13 mouse cellular contexts compared by ENCODE assay signal in genomic region chr3:30725514-30725913, GRCm38 (mm10). TPM values are rescaled to one million over a fixed set of nuclear protein-coding genes. Genes with fewer than 3 reads are reported as not detected.
A peak's percentile ranks its signal among the peaks of the same experiment; 100 is the strongest.
DNase-seq lines count a peak whose midpoint lies in the region; ATAC-seq and TF ChIP-seq lines count a peak whose summit lies in the region.
"Had no signal": no experiment of that assay in that cellular context is flagged by ENCODE, and none has a peak within 500 bp of the region (broad histone marks: within the 10 kb centered on the region; RNA-seq: fewer than 3 reads in every experiment).

No protein-coding gene starts in this region.

- intact Hi-C loops in heart, adult 2 months (cut with DNase I), result no loop called here
- intact Hi-C loops in heart, postnatal 14 days (cut with DNase I), result no loop called here

- no peaks in the 10 kb centered on the region for H3K4me1 ChIP-seq in heart, adult 2 months (ENCODE audit: control insufficient read depth, insufficient read depth, low read length)
- no peaks in the 10 kb centered on the region for H3K4me1 ChIP-seq in midbrain, postnatal 0 days (ENCODE audit: insufficient read depth, low read length)
- H3K4me1 ChIP-seq in midbrain, embryonic 11.5 days (ENCODE audit: control insufficient read depth, insufficient read depth, low read length), result no peaks in the 10 kb centered on the region
- no peaks in the 10 kb centered on the region for H3K4me1 ChIP-seq in hindbrain, embryonic 16.5 days (ENCODE audit: control insufficient read depth, insufficient read depth, low read depth, low read length)
- H3K4me1 ChIP-seq: limb, embryonic 13.5 days had no signal

- no peaks in the 10 kb centered on the region for H3K9me3 ChIP-seq in midbrain, postnatal 0 days (ENCODE audit: low read length)
- H3K9me3 ChIP-seq in midbrain, embryonic 11.5 days (ENCODE audit: control insufficient read depth, low read length), result no peaks in the 10 kb centered on the region
- no peaks in the 10 kb centered on the region for H3K9me3 ChIP-seq in hindbrain, embryonic 16.5 days (ENCODE audit: control insufficient read depth, low read length)
- H3K9me3 ChIP-seq: limb, embryonic 13.5 days had no signal

- TF ChIP-seq POLR2A in heart, adult 2 months (IDR thresholded peaks at IDR 0.05; ENCODE audit: insufficient read depth, low read depth, low read length), result no peak

- no peak for DNase-seq in heart, adult 2 months
- no peak for DNase-seq in heart, postnatal 14 days
- DNase-seq in midbrain, postnatal 0 days (ENCODE audit: low spot score), result no peak
- no peak for DNase-seq in midbrain, embryonic 11.5 days (ENCODE audit: low spot score, missing footprints)
- DNase-seq in NIH3T3 (ENCODE audit: low read depth) (peak; percentile 9), adipocyte (ENCODE audit: low spot score) (no peak)
- DNase-seq in naive thymus-derived CD4-positive, alpha-beta T cell, adult 2 months (ENCODE audit: low read depth), result peak; percentile 10
- DNase-seq: midbrain, embryonic 14.5 days; retina, postnatal 1 day had no signal

- no peak overlapping the region for H3K27ac ChIP-seq in heart, adult 2 months
- no peak overlapping the region for H3K27ac ChIP-seq in midbrain, postnatal 0 days (ENCODE audit: low read depth, low read length)
- H3K27ac ChIP-seq in midbrain, embryonic 11.5 days (ENCODE audit: low read depth, low read length), result no peak overlapping the region
- no peak overlapping the region for H3K27ac ChIP-seq in hindbrain, embryonic 16.5 days (ENCODE audit: low read depth, low read length)
- H3K27ac ChIP-seq: limb, embryonic 13.5 days had no signal

- H3K4me3 ChIP-seq in heart, adult 2 months, result no peak overlapping the region
- H3K4me3 ChIP-seq in midbrain, postnatal 0 days (ENCODE audit: low read depth, low read length), result no peak overlapping the region
- no peak overlapping the region for H3K4me3 ChIP-seq in midbrain, embryonic 11.5 days (ENCODE audit: low read depth, low read length)
- no peak overlapping the region for H3K4me3 ChIP-seq in hindbrain, embryonic 16.5 days (ENCODE audit: low read length)
- H3K4me3 ChIP-seq: limb, embryonic 13.5 days had no signal

- H3K27me3 ChIP-seq in heart, adult 2 months (ENCODE audit: control insufficient read depth, insufficient read depth, low read length), result no peaks in the 10 kb centered on the region
- no peaks in the 10 kb centered on the region for H3K27me3 ChIP-seq in midbrain, postnatal 0 days (ENCODE audit: insufficient read depth, low read length)
- no peaks in the 10 kb centered on the region for H3K27me3 ChIP-seq in midbrain, embryonic 11.5 days (ENCODE audit: control insufficient read depth, insufficient read depth, low read length)
- H3K27me3 ChIP-seq in hindbrain, embryonic 16.5 days (replicated peaks; ENCODE audit: control insufficient read depth, insufficient read depth, low read length), result no peaks in the 10 kb centered on the region
- H3K27me3 ChIP-seq: limb, embryonic 13.5 days had no signal

- H3K9ac ChIP-seq in heart, adult 2 months (ENCODE audit: low read depth, low read length), result no peak overlapping the region
- H3K9ac ChIP-seq in midbrain, postnatal 0 days (replicated peaks; ENCODE audit: low read length, poor library complexity, severe bottlenecking), result no peak overlapping the region
- no peak overlapping the region for H3K9ac ChIP-seq in midbrain, embryonic 11.5 days (ENCODE audit: low read length)
- no peak overlapping the region for H3K9ac ChIP-seq in hindbrain, embryonic 16.5 days (ENCODE audit: low read depth, low read length)
- H3K9ac ChIP-seq: limb, embryonic 13.5 days had no signal

- H3K36me3 ChIP-seq in heart, adult 2 months (ENCODE audit: control insufficient read depth, insufficient read depth, low read length), result no peaks in the 10 kb centered on the region
- H3K36me3 ChIP-seq in midbrain, postnatal 0 days (ENCODE audit: insufficient read depth, low read length), result no peaks in the 10 kb centered on the region
- H3K36me3 ChIP-seq in midbrain, embryonic 11.5 days (ENCODE audit: control insufficient read depth, insufficient read depth, low read length), result no peaks in the 10 kb centered on the region
- H3K36me3 ChIP-seq in hindbrain, embryonic 16.5 days (ENCODE audit: control insufficient read depth, insufficient read depth, low read length), result no peaks in the 10 kb centered on the region
- H3K36me3 ChIP-seq: limb, embryonic 13.5 days had no signal

- H3K4me2 ChIP-seq in midbrain, postnatal 0 days (ENCODE audit: low read depth, low read length, poor library complexity, severe bottlenecking), result no peak overlapping the region
- H3K4me2 ChIP-seq in midbrain, embryonic 11.5 days, result no peak overlapping the region
- H3K4me2 ChIP-seq in hindbrain, embryonic 16.5 days (ENCODE audit: low read length), result no peak overlapping the region
- H3K4me2 ChIP-seq: limb, embryonic 13.5 days had no signal

- 0 out of 2 replicates have a peak, but pooled peaks have one; percentile 4 for TF ChIP-seq CTCF in heart, adult 2 months (IDR thresholded peaks at IDR 0.05)
- peak; percentile 15; the same call in 1 of the 2 replicates for TF ChIP-seq CTCF in midbrain, postnatal 0 days (IDR thresholded peaks at IDR 0.05)

- ATAC-seq in midbrain, postnatal 0 days (ENCODE audit: low FRiP score), result no peak
- no peak for ATAC-seq in midbrain, embryonic 11.5 days (ENCODE audit: low FRiP score)
- no peak for ATAC-seq in hindbrain, embryonic 16.5 days

- H3K79me2 ChIP-seq in heart, adult 2 months (replicated peaks; ENCODE audit: control insufficient read depth, insufficient read depth, low read length), result no peaks in the 10 kb centered on the region

- TF ChIP-seq EP300 in heart, adult 2 months (IDR thresholded peaks at IDR 0.05; ENCODE audit: insufficient read depth, low read depth, low read length), result no peak

- WGBS in heart, adult 2 months, result 81% methylated on average over 7 of the region's 7 CpGs
- WGBS in midbrain, postnatal 0 days, result 85% methylated on average over 7 of the region's 7 CpGs
- WGBS in midbrain, embryonic 11.5 days, result 83% methylated on average over 7 of the region's 7 CpGs
- WGBS in hindbrain, embryonic 16.5 days, result 84% methylated on average over 7 of the region's 7 CpGs

RNA-seq across cellular contexts. Expression of gene Samd7, which starts 20.6 kb away (rescaled TPM):
- not detected for total RNA-seq in heart, adult 2 months (2021)
- polyA plus RNA-seq in heart, adult 2 months (2012; rRNA removed), result not detected in 2 replicates
- total RNA-seq in heart, postnatal 14 days (2021), result not detected
- 0.05 and 0.33 TPM in 2 replicates for total RNA-seq in midbrain, postnatal 0 days (2014; rRNA removed)
- 0.17 and 0.26 TPM in 2 replicates for polyA plus RNA-seq in midbrain, postnatal 0 days (2015; fragmentation: Nextera tagmentation; extraction: Ambion mirVana)
- polyA plus RNA-seq in midbrain, embryonic 11.5 days (2014; fragmentation: Nextera tagmentation; extraction: Ambion mirVana), result not detected in 2 replicates
- polyA plus RNA-seq in hindbrain, embryonic 16.5 days (2015; fragmentation: Nextera tagmentation; extraction: Ambion mirVana), result 0.05 and 0.06 TPM in 2 replicates
- polyA plus RNA-seq: gonadal fat pad, adult 2 months; intestine, embryonic 14.5 days; limb, embryonic 13.5 days; midbrain, embryonic 14.5 days had no signal

RNA-seq across cellular contexts. Expression of gene Lrrc31, which starts 25.9 kb away (rescaled TPM):
- total RNA-seq in heart, adult 2 months (2021), result under 1 TPM; 0.11 to 0.18 TPM
- polyA plus RNA-seq in heart, adult 2 months (2012; rRNA removed), result 0.23 TPM in 2 replicates
- total RNA-seq in heart, postnatal 14 days (2021), result under 1 TPM in 1 of 2 experiments, not detected in 1; 0.33 TPM
- total RNA-seq in midbrain, postnatal 0 days (2014; rRNA removed), result not detected in 2 replicates
- polyA plus RNA-seq in midbrain, postnatal 0 days (2015; fragmentation: Nextera tagmentation; extraction: Ambion mirVana), result not detected in 2 replicates
- polyA plus RNA-seq in midbrain, embryonic 11.5 days (2014; fragmentation: Nextera tagmentation; extraction: Ambion mirVana), result not detected in 2 replicates
- polyA plus RNA-seq in hindbrain, embryonic 16.5 days (2015; fragmentation: Nextera tagmentation; extraction: Ambion mirVana), result 0.09 and 0.17 TPM in 2 replicates
- polyA plus RNA-seq: limb, embryonic 13.5 days; midbrain, embryonic 14.5 days had no signal

Comparison
In these comparisons a context has a peak if more than half of its experiments do, and no peak if none do; other contexts are left out.
1. DNase-seq: peak in NIH3T3 (single experiment) and naive thymus-derived CD4-positive, alpha-beta T cell, adult 2 months (single experiment); none in heart, adult 2 months (0 of 2), heart, postnatal 14 days (0 of 2), midbrain, postnatal 0 days (single experiment), midbrain, embryonic 11.5 days (single experiment) and adipocyte (single experiment).